Mouse (Mus musculus) embryonic facial prominence, embryonic 15.5 days (tissue): ENCODE results near the gene BC080695. TPM values are rescaled to one million over a fixed set of nuclear protein-coding genes. Genes with fewer than 3 reads are reported as not detected.
"Not testable (repeated sequence)": the region's sequence is repeated elsewhere in the genome, so short reads cannot be mapped to it uniquely, and the experiment has no call there.

ENCODE experiments used
- ATAC-seq: fragments of 200-750 bp; cut with Nextera tagmentation; 2 replicates; pipeline ENCODE4 v1.8.0; 2017; ENCODE audit warnings: low read depth, moderate TSS enrichment; ENCODE audit not compliant: insufficient number of reproducible peaks, low FRiP score, low TSS enrichment
- H3K27ac ChIP-seq: fragments of 300-500 bp; sonication (generic); replicated peaks from 2 replicates; pipeline ENCODE4 v1.5.1; 2015; ENCODE audit warnings: mild to moderate bottlenecking, inconsistent platforms
- H3K27me3 ChIP-seq: fragments of 300-500 bp; sonication (generic); 2 replicates; pipeline ENCODE4 v1.6.1; 2015; ENCODE audit warnings: inconsistent platforms
- H3K36me3 ChIP-seq: fragments of 300-500 bp; sonication (generic); 2 replicates; pipeline ENCODE4 v1.6.1; 2015; ENCODE audit warnings: mild to moderate bottlenecking, inconsistent platforms
- H3K4me1 ChIP-seq: fragments of 300-500 bp; sonication (generic); 2 replicates; pipeline ENCODE4 v1.6.1; 2015; ENCODE audit warnings: inconsistent platforms
- H3K4me2 ChIP-seq: fragments of 300-500 bp; sonication (generic); replicated peaks from 2 replicates; pipeline ENCODE4 v1.6.1; 2015; ENCODE audit warnings: mild to moderate bottlenecking, inconsistent platforms
- H3K4me3 ChIP-seq: fragments of 300-500 bp; sonication (generic); replicated peaks from 2 replicates; pipeline ENCODE4 v1.5.1; 2015; ENCODE audit warnings: mild to moderate bottlenecking, inconsistent platforms
- H3K9ac ChIP-seq: fragments of 300-500 bp; sonication (generic); 2 replicates; pipeline ENCODE4 v1.6.1; 2015; ENCODE audit warnings: inconsistent platforms
- H3K9me3 ChIP-seq: fragments of 300-500 bp; sonication (generic); replicated peaks from 2 replicates; pipeline ENCODE4 v1.6.1; 2016; ENCODE audit warnings: inconsistent platforms
- WGBS: fragments of 180-500 bp; shearing (Covaris S2); methylation state at CpG from one replicate; pipeline ENCODE4 v1.1.7; 2015; 5-methylcytosine and 5-hydroxymethylcytosine counted together
- polyA plus RNA-seq: library from polyadenylated mRNA; unstranded; fragments of >200 nt; fragmentation: Nextera tagmentation; extraction: Ambion mirVana; gene quantifications from 2 replicates; pipeline ENCODE4 v1.2.1, GENCODE M21; 2015

The BC080695 gene
- polyA plus RNA-seq = not detected in 2 replicates

DNA sequence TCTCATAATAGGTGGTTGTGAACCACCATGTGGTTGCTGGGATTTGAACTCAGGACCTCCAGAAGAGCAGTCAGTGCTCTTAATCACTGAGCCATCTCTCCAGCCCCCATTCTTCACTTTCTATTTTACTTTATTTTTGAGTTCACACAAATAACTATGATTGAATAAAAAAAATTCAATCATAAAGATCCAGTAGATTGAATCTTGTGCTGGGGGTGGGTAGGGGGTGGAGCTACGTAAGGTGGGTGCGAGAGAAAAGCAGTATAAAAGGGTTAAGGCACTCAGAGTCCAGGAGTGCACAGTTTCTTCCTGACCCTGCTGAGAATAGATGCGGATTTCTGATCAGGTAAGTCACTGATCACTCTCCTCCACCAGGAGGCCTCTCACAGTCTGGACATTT is at the start of gene BC080695, which contains the start of gene Gm13057:
Gene BC080695, plus strand, starts transcription at position 301 of the 400 bp plus-strand sequence.
Gene Gm13057, plus strand, starts transcription at position 310 of the 400 bp plus-strand sequence.
- ATAC-seq, H3K27ac ChIP-seq, H3K4me3 ChIP-seq, H3K36me3 ChIP-seq, H3K9me3 ChIP-seq, H3K27me3 ChIP-seq, H3K9ac ChIP-seq, H3K4me2 ChIP-seq, H3K4me1 ChIP-seq: not testable (repeated sequence)
- no CpG with 5 or more reads among the region's 3 CpGs for WGBS

DNA sequence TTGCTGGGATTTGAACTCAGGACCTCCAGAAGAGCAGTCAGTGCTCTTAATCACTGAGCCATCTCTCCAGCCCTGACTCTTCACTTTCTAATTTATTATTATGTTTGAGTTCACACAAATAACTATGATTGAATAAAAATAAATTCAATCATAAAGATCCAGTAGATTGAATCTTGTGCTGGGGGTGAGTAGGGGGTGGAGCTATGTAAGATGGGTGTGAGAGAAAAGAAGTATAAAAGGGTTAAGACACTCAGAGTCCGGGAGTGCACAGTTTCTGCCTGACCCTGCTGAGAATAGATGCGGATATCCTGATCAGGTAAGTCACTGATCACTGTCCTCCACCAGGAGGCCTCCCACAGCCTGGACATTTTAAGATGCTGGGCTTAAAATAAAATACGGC is 40.5 kb upstream of the BC080695 start, which contains the start of gene Gm13043:
Gene Gm13043, plus strand, starts transcription at position 301 of the 400 bp plus-strand sequence.
- H3K36me3 ChIP-seq = no peaks in the 10 kb centered on the region
- no peak within 1 kb of the TSS for H3K9ac ChIP-seq
- ATAC-seq = no peak
- 81% methylated on average over 3 of the region's 3 CpGs for WGBS
- H3K27me3 ChIP-seq = no peaks in the 10 kb centered on the region
- H3K4me1 ChIP-seq = no peaks in the 10 kb centered on the region
- H3K4me3 ChIP-seq = no peak within 1 kb of the TSS
- H3K4me2 ChIP-seq = no peak within 1 kb of the TSS
- H3K9me3 ChIP-seq = no peaks in the 10 kb centered on the region
- H3K27ac ChIP-seq = no peak within 1 kb of the TSS

DNA sequence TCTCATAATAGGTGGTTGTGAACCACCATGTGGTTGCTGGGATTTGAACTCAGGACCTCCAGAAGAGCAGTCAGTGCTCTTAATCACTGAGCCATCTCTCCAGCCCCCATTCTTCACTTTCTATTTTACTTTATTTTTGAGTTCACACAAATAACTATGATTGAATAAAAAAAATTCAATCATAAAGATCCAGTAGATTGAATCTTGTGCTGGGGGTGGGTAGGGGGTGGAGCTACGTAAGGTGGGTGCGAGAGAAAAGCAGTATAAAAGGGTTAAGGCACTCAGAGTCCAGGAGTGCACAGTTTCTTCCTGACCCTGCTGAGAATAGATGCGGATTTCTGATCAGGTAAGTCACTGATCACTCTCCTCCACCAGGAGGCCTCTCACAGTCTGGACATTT is 15.8 kb upstream of the BC080695 start, which contains the start of gene Gm13040:
Gene Gm13040, plus strand, starts transcription at position 301 of the 400 bp plus-strand sequence.
- H3K27me3 ChIP-seq, H3K27ac ChIP-seq, ATAC-seq, H3K4me2 ChIP-seq, H3K4me1 ChIP-seq, H3K4me3 ChIP-seq, H3K9ac ChIP-seq, H3K9me3 ChIP-seq, H3K36me3 ChIP-seq: not testable (repeated sequence)
- WGBS = no CpG with 5 or more reads among the region's 3 CpGs

DNA sequence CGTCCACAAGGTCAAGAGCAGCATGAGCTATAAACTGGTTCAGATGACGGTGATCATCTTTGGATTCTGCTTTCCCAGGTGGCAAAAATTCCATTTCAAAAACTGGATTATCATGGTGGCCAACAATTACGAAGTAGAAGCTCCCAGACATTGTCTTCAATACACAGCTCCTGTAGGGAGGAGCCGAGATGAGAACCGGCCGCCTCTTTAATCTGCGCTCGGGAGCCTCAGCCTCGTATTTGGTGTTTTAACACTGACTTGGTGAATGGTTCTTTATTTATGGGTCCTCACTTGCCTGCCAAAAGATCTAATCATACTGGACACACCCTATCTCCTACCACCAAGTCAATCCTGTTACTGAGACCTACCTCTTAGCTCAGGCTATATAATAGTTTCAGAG is 60.4 kb downstream of the BC080695 start:
- ATAC-seq, H3K4me2 ChIP-seq, H3K4me3 ChIP-seq, H3K9me3 ChIP-seq, H3K27ac ChIP-seq, H3K27me3 ChIP-seq, H3K4me1 ChIP-seq, H3K9ac ChIP-seq, H3K36me3 ChIP-seq: not testable (repeated sequence)
- 82% methylated on average over 9 of the region's 9 CpGs for WGBS

DNA sequence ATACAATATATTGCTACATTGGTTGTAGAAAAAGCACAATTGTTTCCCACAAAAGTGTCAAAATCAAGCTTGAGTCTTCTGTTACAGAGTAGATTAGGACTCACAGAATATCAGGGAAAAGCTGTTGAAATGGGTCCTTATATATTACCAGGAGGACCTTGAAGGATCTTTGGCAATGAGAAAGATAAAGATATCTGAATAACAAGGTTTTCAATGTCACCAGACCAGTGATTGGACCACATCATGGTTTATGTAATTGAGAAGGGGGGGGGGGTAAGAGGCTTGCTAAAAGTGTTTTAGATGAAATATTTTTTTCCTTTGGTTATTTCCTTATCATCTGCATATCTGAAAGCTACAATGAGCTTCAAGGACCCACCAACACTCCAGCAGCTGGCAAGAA is 63.2 kb downstream of the BC080695 start, which contains the start of gene Gm13083:
Gene Gm13083, plus strand, starts transcription at position 301 of the 400 bp plus-strand sequence.
- H3K36me3 ChIP-seq, H3K9me3 ChIP-seq, H3K9ac ChIP-seq, H3K27ac ChIP-seq, ATAC-seq, H3K4me1 ChIP-seq, H3K4me2 ChIP-seq, H3K27me3 ChIP-seq, H3K4me3 ChIP-seq: not testable (repeated sequence)

DNA sequence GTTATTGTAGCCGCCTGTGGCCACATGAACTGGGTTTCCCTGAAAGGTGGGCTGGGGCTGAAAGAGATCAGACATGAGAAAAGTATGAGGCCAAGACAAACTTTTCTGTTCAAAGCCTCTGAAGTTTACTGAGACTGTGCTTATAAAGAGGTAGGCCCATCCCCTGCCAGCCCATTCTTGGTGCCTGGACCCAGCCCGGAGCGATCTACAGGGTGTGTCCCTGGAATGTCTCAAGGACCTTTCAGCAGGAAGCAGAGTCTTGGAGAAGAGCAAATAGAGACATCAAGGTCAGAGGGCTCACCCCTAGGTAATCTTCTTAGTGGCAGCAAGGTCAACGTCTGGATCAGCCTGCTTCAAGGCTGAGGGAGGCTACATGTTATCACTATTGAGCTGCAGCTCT is 66.6 kb downstream of the BC080695 start:
- H3K4me2 ChIP-seq, ATAC-seq, H3K36me3 ChIP-seq, H3K9ac ChIP-seq, H3K4me3 ChIP-seq, H3K27ac ChIP-seq, H3K27me3 ChIP-seq, H3K4me1 ChIP-seq, H3K9me3 ChIP-seq: not testable (repeated sequence)
- 80% methylated on average over 4 of the region's 4 CpGs for WGBS

Other genes with a start within 250 kb of the BC080695 start
- gene Lrrc38, start 201.9 kb upstream of the BC080695 start, polyA plus RNA-seq = 1.2 and 2.0 TPM in 2 replicates
- not detected in 2 replicates for gene Pramel1, start 157.3 kb upstream of the BC080695 start, polyA plus RNA-seq
- gene Pramef8, start 139.3 kb upstream of the BC080695 start, polyA plus RNA-seq = 18.9 and 19.1 TPM in 2 replicates
- not detected in 2 replicates for gene Oog4, start 101.4 kb upstream of the BC080695 start, polyA plus RNA-seq
- gene Gm13043, start 40.4 kb upstream of the BC080695 start, polyA plus RNA-seq = not detected in 2 replicates
- not detected in 2 replicates for gene Gm13040, start 15.7 kb upstream of the BC080695 start, polyA plus RNA-seq
- gene Gm13057, start within 50 bp of the BC080695 start, polyA plus RNA-seq = not detected in 2 replicates
- not detected in 2 replicates for gene Gm13083, start 63.3 kb downstream of the BC080695 start, polyA plus RNA-seq
- gene Gm13088, start 105.5 kb downstream of the BC080695 start, polyA plus RNA-seq = not detected in 2 replicates
- not detected in 2 replicates for gene Gm13089, start 151.0 kb downstream of the BC080695 start, polyA plus RNA-seq
- not detected in 2 replicates for gene Gm13078, start 167.8 kb downstream of the BC080695 start, polyA plus RNA-seq
- not detected in 2 replicates for gene Gm13023, start 237.7 kb downstream of the BC080695 start, polyA plus RNA-seq